Mouse (Mus musculus): ENCODE data around the gene Uso1.

DNA sequence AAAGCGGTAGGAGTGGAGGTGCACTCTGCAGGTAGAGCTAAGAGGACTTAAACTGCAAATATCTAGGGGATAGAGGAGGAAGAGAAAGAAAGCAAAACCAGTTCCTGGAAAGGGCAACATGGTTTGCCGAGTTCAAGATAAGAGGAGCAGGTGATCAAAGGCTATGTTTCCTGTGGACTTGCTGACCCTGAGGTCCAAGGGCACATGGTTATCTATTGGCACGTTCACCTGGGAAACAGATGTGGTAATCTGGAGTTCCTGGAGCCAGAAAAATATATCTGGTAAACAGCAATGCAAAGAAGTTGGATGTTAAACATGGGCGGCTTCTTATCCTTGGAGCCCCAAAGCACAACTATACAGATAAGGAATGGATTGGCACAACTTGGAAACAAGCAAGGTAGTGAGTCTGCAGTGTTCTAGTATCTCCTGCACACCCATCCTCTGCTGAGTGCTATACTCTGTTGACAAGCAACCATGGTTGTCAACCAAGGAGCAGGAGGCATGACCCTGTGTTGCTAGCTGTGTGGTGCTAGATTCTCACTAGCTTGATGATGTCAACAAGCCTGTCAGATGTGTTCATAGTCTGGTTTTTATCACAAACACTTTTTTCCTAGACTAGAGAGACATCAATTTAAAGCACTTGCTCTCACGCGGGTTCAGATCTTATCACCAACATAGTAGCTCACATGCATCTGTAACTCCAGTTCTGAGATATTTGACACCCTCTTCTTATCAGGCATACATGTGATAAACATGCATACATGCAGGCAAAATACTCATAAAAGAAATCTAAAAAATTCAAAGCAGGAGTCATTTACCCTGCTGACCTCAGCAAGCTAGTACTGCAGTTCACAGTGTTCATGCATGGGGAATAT, 66.7 kb downstream of the Uso1 start:
- TF ChIP-seq EP300 (IDR thresholded peaks at IDR 0.05; ENCODE audit: low read depth) (no peak), CTCF (IDR thresholded peaks at IDR 0.05; ENCODE audit: low read depth) (no peak)
